Comparison of ENCODE assay signal across 9 mouse cellular contexts in genomic region chr12:55442861-55443850, GRCm38 (mm10). TPM values are rescaled to one million over a fixed set of nuclear protein-coding genes. Genes with fewer than 3 reads are reported as not detected.
DNase-seq lines count a peak whose midpoint lies in the region; ATAC-seq and TF ChIP-seq lines count a peak whose summit lies in the region.
"Had no signal": no experiment of that assay in that cellular context is flagged by ENCODE, and none has a peak within 500 bp of the region (broad histone marks: within the 10 kb centered on the region; RNA-seq: fewer than 3 reads in every experiment).

No protein-coding gene starts in this region.

- H3K4me1 ChIP-seq in embryonic facial prominence, embryonic 15.5 days = peaks cover 62% of the 10 kb centered on the region

- H3K79me2 ChIP-seq in myocyte (ENCODE audit: control insufficient read depth, insufficient read depth) = no peaks in the 10 kb centered on the region

- no peak overlapping the region for H3K9ac ChIP-seq in embryonic facial prominence, embryonic 15.5 days
- H3K9ac ChIP-seq: midbrain, embryonic 12.5 days had no signal

- no peaks in the 10 kb centered on the region for H3K9me3 ChIP-seq in embryonic facial prominence, embryonic 15.5 days (replicated peaks)
- H3K9me3 ChIP-seq: midbrain, embryonic 12.5 days had no signal

- no peak overlapping the region for H3K4me3 ChIP-seq in embryonic facial prominence, embryonic 15.5 days (replicated peaks)
- no peak overlapping the region for H3K4me3 ChIP-seq in myocyte
- H3K4me3 ChIP-seq: midbrain, embryonic 12.5 days had no signal

- peak; percentile 61 for DNase-seq in 416B (ENCODE audit: low read depth)
- DNase-seq in CD4-positive helper T cell, adult 2 months (ENCODE audit: low read depth, low spot score) = peak; percentile 39
- DNase-seq in heart, postnatal 14 days = peak; percentile 80 to 86
- DNase-seq in large intestine, adult 2 months (ENCODE audit: low read depth, low spot score) = peak; percentile 91
- DNase-seq in thymus, postnatal 4 days = peak; percentile 66

- H3K4me2 ChIP-seq in embryonic facial prominence, embryonic 15.5 days (replicated peaks) = no peak overlapping the region
- peak overlapping the region; percentile 40 for H3K4me2 ChIP-seq in myocyte (ENCODE audit: low read depth)
- H3K4me2 ChIP-seq: midbrain, embryonic 12.5 days had no signal

- H3K27me3 ChIP-seq in embryonic facial prominence, embryonic 15.5 days = no peaks in the 10 kb centered on the region
- H3K27me3 ChIP-seq in myocyte (ENCODE audit: control insufficient read depth, insufficient read depth, insufficient read length) = no peaks in the 10 kb centered on the region
- H3K27me3 ChIP-seq: midbrain, embryonic 12.5 days had no signal

- intact Hi-C loops in heart, postnatal 14 days (cut with DNase I) = loop anchor here (5.0 kb wide), 1 partner anchor 46 kb away; no protein-coding TSS in a partner anchor

- peak overlapping the region; percentile 83 for H3K27ac ChIP-seq in embryonic facial prominence, embryonic 15.5 days (replicated peaks)
- H3K27ac ChIP-seq: midbrain, embryonic 12.5 days had no signal

- no peaks in the 10 kb centered on the region for H3K36me3 ChIP-seq in embryonic facial prominence, embryonic 15.5 days
- no peaks in the 10 kb centered on the region for H3K36me3 ChIP-seq in myocyte (ENCODE audit: control insufficient read depth, insufficient read depth)
- H3K36me3 ChIP-seq: midbrain, embryonic 12.5 days had no signal

- 48% methylated on average over 9 of the region's 9 CpGs for WGBS in embryonic facial prominence, embryonic 15.5 days
- WGBS in large intestine, adult 2 months = 21% methylated on average over 9 of the region's 9 CpGs

- no peak for TF ChIP-seq POLR2A in myocyte (IDR thresholded peaks at IDR 0.05; ENCODE audit: insufficient read length, low read depth)

- H3ac ChIP-seq in myocyte (ENCODE audit: control insufficient read depth, insufficient read length) = no peak overlapping the region

- peak; percentile 47; the same call in 1 of the 2 replicates for ATAC-seq in embryonic facial prominence, embryonic 15.5 days (ENCODE audit: insufficient number of reproducible peaks, low FRiP score, low TSS enrichment, low read depth)
- ATAC-seq in activated CD4-positive, CD25-positive, alpha-beta regulatory T cell, adult 4 months = no peak

TF ChIP-seq in myocyte, 11 proteins besides CTCF, POLR2A, EP300 and RAD21:
- TF ChIP-seq MYOD1 (IDR thresholded peaks at IDR 0.05; ENCODE audit: control insufficient read depth in 1 of 3, insufficient read length in 2 of 3, low read depth in 2 of 3) (no peak), MAX (IDR thresholded peaks at IDR 0.05; ENCODE audit: low read depth) (no peak), SRF (IDR thresholded peaks at IDR 0.05; ENCODE audit: control insufficient read depth, insufficient read length, low read depth) (no peak), MYOG (IDR thresholded peaks at IDR 0.05; ENCODE audit: control insufficient read depth in 1 of 3, insufficient read depth in 1 of 3, insufficient read length in 2 of 3, low read depth in 2 of 3) (no peak), TCF12 (IDR thresholded peaks at IDR 0.05; ENCODE audit: insufficient read depth, poor library complexity, severe bottlenecking) (no peak), TCF3 (IDR thresholded peaks at IDR 0.05; ENCODE audit: insufficient read length, low read depth) (no peak), E2F4 (IDR thresholded peaks at IDR 0.05; ENCODE audit: insufficient read depth) (no peak), USF1 (IDR thresholded peaks at IDR 0.05; ENCODE audit: low read depth) (no peak), REST (IDR thresholded peaks at IDR 0.05; ENCODE audit: insufficient read depth, insufficient read length) (no peak), CEBPB (IDR thresholded peaks at IDR 0.05; ENCODE audit: insufficient read depth, poor library complexity, severe bottlenecking) (no peak), POLR2AphosphoS2 (IDR thresholded peaks at IDR 0.05; ENCODE audit: insufficient read length, low read depth) (no peak)
TF ChIP-seq in myocyte: peak in this region for 0.

RNA-seq across cellular contexts. Expression of gene Nfkbia, which starts 49.3 kb away (rescaled TPM):
- 144 and 152 TPM in 2 replicates for polyA plus RNA-seq in embryonic facial prominence, embryonic 15.5 days (2015; fragmentation: Nextera tagmentation; extraction: Ambion mirVana)
- 10 to 100 TPM; 69.4 to 81.5 TPM for total RNA-seq in heart, postnatal 14 days (2021)
- 229 and 252 TPM in 2 replicates for polyA plus RNA-seq in large intestine, adult 2 months (2012; rRNA removed)
- 18.0 TPM for polyA plus RNA-seq in myocyte (2012; fragmentation: generic; extraction: Trizol)
- polyA plus RNA-seq in activated CD4-positive, CD25-positive, alpha-beta regulatory T cell, adult 4 months (2017; shearing (Covaris generic)) = 100 to 1,000 TPM; 513 to 551 TPM

RNA-seq across cellular contexts. Expression of gene Psma6, which starts 59.1 kb away (rescaled TPM):
- 379 and 380 TPM in 2 replicates for polyA plus RNA-seq in embryonic facial prominence, embryonic 15.5 days (2015; fragmentation: Nextera tagmentation; extraction: Ambion mirVana)
- 100 to 1,000 TPM; 160 to 168 TPM for total RNA-seq in heart, postnatal 14 days (2021)
- 74.8 and 77.5 TPM in 2 replicates for polyA plus RNA-seq in large intestine, adult 2 months (2012; rRNA removed)
- polyA plus RNA-seq in myocyte (2012; fragmentation: generic; extraction: Trizol) = 266 TPM
- polyA plus RNA-seq in activated CD4-positive, CD25-positive, alpha-beta regulatory T cell, adult 4 months (2017; shearing (Covaris generic)) = 100 to 1,000 TPM; 282 to 307 TPM

Comparison
In these comparisons a context has a peak if more than half of its experiments do, and no peak if none do; other contexts are left out.
1. DNase-seq: peak in every context shown above with its lines; median percentile 91 in large intestine, adult 2 months; 83 in heart, postnatal 14 days; 66 in thymus, postnatal 4 days; 61 in 416B; 39 in CD4-positive helper T cell, adult 2 months.